Mouse (Mus musculus) gastrocnemius, adult 18-20 months (tissue): ENCODE results near the gene Myl12a. TPM values are rescaled to one million over a fixed set of nuclear protein-coding genes. Genes with fewer than 3 reads are reported as not detected.

ENCODE experiments used
- DNase-seq: peaks from one replicate; pipeline ENCODE4 v3.0.0; 2021; ENCODE audit warnings: low spot score
- long read RNA-seq, 2 experiments: library from polyadenylated mRNA; stranded (forward); transcript quantifications; one replicate each; pipeline ENCODE4 v2.0.0; 2021
- total RNA-seq, 2 experiments: library from RNA; stranded (reverse); gene quantifications; 2 replicates each; pipeline ENCODE4 v1.2.3; 2021

The Myl12a gene
- 100 to 1,000 TPM; 404 to 553 TPM for total RNA-seq
- long read RNA-seq, experiment 1, transcript Myl12a-206 (4 exons, 1,937 nt) = major isoform, 198 of 252 reads
- long read RNA-seq, experiment 1, transcript Myl12a-201 (4 exons, 980 nt) = minor isoform, 32 of 252 reads
- long read RNA-seq, experiment 1, partial matches to known transcripts = 6 of 252 reads
- long read RNA-seq, experiment 1, other reads (novel, unspliced or antisense) = 15 of 252 reads
- long read RNA-seq, experiment 2, transcript Myl12a-206 (4 exons, 1,937 nt) = major isoform, 153 of 321 reads
- long read RNA-seq, experiment 2, transcript Myl12a-201 (4 exons, 980 nt) = minor isoform, 129 of 321 reads
- long read RNA-seq, experiment 2, partial matches to known transcripts = 5 of 321 reads
- long read RNA-seq, experiment 2, other reads (novel, unspliced or antisense) = 34 of 321 reads

- no peak for DNase-seq
Measured at GRCm38 (mm10) chr17:71002744-71003094, at the start of gene Myl12a. TSS of gene Myl12a (minus strand) at chr17:71002878.

GRCm38 (mm10) chr17:71049292-71049691 is 46.6 kb upstream of the Myl12a start:
- DNase-seq = no peak

DNA sequence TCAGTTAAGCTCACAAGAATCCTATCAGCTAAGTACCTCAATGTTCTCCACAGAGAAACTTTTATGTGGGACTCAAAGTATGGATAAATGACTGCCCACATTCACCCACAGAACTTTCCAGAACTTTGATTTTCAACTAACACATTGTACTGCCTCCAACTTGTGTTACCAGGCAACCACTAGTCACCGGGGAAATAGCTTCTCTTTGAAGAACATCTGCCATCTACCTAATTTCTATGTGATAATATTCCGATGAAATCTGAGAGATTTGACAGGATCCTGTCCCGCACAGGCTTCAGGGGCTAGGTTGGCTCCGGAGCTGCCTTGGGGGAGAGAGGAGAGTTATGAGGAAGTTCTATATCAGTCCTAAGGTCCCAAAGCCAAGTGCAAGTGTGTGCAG is 44.2 kb upstream of the Myl12a start:
- DNase-seq = no peak

DNA sequence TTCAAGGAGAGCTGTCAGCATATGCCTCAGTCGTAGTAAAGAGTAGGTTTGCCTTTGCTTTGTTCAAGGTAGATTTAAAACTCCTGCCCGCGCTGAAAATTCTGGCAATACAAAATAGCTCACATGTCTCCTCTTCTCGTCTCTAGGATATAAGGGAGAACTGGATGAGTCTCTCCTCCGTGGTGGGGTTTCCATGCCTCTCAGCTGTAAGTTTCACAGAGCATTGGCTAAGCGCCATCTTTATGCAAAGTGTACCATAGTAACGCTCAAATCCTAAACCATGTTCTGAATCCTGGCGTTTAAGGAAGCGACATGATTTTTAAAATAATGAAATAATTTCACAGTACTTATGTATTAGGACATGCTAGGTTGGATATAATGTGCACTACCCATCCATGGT is 42.9 kb upstream of the Myl12a start:
- DNase-seq = no peak

DNA sequence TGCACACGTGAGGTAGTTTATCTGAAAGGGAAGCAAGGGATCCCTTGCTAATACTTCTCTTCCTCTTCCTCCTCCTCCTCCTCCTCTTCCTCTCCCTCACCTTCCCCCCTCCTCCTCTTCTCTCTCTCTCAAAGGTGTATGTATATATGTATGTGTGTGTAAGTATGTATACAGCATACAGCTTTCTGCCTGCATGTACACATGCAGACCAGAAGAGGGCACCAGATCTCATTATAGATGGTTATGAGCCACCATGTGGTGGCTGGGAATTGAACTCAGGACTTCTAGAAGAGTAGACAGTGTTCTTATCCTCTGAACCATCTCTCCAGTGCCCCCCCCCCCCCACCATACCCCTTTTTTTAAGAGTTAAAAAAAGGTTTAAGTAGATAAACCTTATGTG is 40.0 kb upstream of the Myl12a start:
- DNase-seq = no peak

- DNase-seq = no peak
Measured at GRCm38 (mm10) chr17:71040582-71040880, 37.9 kb upstream of the Myl12a start.

DNA sequence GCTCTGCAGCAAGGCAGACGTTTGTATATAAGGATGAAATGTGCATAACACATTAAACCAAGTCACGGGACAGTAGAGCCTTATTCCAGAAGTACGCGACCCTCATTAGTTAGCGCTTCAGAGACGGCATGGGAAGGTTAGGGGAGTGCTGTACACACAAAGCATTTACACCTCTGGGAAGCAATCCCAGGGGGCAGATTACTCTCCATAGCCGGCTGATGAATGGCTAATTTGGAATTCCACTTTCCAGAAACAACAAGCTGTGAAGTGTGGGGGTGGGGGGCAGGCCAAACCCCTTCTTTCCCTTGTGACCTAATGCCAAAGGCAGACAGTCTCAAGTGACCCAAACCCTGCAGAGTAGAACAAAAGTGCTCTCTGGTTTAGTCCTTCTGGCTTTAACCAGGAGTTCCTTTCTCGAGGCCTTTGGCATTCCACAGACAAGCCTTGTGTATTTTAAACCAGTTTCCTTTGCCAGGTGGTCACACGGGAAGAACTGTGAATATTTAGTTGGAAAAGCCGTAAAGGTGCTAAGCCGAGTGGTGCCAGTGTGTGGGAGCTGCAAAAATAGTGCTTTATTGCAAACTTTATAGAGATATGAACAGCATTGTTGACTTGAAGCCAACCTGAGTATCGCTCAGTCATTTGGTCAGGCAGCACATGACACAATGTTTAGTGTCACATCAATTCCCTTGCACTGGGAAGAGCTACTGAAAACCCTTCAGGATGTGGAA is 37.3 kb upstream of the Myl12a start:
- DNase-seq = no peak

GRCm38 (mm10) chr17:71038812-71039211 is 36.1 kb upstream of the Myl12a start:
- DNase-seq = peak; percentile 88

GRCm38 (mm10) chr17:71037188-71037587 is 34.5 kb upstream of the Myl12a start:
- DNase-seq = no peak

DNA sequence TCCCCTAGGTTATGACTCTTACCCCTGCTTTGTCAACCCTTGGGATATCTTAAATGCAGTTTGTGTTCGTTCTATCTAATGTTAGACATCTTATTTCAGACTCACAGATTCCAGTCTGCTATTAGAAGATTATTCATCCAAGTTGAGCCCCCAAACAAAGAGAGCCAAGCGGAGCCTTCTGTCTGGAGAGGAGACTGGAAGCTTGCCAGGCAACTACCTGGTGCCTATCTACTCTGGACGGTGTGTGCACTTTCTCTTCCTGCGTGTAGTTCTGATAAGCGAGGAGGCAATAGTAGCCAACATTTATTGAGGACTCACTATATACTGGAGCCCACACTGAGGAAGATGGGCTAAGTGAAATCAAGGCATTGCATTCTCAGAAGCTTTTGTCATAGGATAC is 31.8 kb upstream of the Myl12a start:
- DNase-seq = no peak

GRCm38 (mm10) chr17:71032719-71033118 is 30.0 kb upstream of the Myl12a start:
- DNase-seq = peak; percentile 61

DNA sequence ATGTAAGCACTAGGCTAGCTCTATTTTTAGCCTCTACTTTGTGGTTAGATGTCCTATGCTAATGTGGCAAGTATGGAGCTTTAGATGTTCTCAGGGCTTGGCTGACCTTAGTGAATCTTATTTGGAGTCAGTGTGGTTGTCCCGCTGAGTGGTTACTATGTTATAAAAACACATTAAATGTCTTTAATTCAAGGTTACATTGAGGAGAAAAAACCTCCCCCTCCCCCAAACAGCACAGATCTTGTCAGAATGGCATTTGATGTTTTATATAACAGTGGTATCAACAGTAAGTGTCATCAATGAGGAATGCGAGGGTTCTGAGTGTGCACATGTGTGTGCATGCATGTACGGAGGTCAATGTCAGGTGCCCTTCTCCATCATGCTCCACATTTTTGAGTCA is 24.5 kb upstream of the Myl12a start:
- no peak for DNase-seq

GRCm38 (mm10) chr17:71025922-71026321 is 23.2 kb upstream of the Myl12a start:
- DNase-seq = peak; percentile 73

GRCm38 (mm10) chr17:71024071-71024470 is 21.4 kb upstream of the Myl12a start:
- no peak for DNase-seq

DNA sequence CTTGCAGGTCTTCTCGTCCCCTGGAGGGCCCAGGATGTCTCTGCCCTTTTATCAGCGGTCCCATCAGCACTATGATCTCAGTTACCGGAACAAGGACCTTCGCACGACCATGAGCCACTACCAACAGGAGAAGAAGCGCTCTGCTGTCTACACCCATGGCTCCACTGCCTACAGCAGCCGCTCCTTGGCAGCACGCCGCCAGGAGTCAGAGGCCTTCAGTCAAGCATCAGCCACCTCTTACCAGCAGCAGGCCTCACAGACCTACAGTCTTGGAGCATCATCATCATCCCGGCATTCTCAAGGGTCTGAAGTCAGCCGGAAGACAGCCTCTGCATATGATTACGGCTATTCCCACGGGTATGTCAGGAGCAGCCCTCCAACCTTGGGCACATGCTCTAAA is 20.2 kb upstream of the Myl12a start:
- DNase-seq = no peak

- no peak for DNase-seq
Measured at GRCm38 (mm10) chr17:71019860-71020259, 17.2 kb upstream of the Myl12a start.

- peak; percentile 69 for DNase-seq
Measured at GRCm38 (mm10) chr17:71019309-71019655, 16.6 kb upstream of the Myl12a start.

DNA sequence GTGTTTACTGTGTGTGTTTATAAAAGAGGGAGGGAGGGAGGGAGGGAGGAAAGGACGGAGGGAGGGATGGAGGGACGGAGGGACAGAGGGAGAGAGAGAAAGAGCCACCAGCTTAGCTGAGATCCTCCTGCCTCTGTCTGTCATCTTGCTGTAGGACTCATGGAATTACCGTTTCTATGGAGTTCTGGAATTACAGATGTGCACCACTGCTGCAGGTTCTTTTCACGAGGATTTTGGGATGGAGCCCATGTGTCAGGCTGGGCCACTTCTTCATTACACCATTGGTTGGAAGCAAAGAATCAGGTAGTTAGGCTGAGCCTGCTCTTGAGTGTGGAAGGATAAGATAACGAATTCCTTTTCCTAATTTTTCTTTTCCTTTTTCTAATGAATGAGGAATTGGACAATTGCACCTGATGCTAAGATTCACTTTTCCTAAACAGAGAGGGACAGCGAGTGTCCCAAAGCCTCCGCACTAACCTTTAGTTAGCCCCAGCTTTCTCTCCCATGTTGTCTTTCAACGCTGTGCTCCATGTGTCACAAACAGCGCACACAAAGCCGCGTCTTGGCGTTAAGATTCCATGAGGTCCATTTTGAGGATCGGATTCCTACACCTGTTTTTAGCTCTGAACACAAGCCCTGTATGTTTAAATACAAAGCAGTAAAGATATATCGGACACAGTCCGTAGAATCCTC is 16.1 kb upstream of the Myl12a start:
- DNase-seq = no peak

DNA sequence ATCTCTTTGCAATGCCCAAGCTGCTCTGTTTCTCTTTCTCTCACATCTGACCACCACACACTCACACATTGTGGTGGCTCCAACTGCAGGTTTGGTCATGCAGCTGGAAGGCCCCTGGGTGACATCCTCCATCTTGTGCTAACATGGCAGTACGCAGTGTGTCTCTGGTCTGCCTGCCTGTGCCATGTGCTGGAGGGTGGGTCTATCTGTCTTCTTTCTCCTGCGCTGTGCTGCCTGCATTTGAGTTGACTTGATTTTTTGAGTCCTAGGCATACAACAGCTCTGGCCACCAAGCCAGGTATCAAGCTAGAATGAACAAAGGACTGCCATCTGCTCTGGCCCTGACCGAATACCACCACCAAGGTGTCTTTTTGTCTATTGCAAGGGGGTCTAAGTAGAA is 15.5 kb upstream of the Myl12a start:
- no peak for DNase-seq

DNA sequence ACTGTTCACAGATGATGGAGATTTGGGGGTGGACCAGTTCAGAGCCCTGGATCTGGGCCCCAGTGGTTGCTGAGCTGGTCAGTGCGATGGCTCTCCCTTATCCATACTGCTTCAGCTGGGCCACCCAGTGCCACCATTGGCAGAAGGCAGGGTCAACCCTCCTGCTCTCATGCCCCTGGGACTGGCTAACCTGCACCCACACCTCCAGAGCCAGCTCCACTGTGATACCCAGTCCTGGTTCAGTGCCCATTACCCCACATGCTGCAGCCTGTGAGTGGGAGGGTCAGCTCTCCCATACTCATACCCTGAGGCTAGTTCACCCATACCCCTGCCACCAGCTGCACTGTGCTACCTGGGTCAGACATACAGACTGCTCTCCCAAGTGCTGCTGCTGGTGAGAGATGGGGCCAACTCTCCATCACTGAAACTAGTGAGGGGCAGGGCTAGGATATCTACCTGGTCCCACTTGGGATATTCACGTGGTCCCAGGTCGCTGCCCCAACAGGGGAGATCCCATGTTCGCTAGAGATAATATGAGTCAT is 14.8 kb upstream of the Myl12a start:
- DNase-seq = no peak

- DNase-seq = no peak
Measured at GRCm38 (mm10) chr17:71014911-71015310, 12.2 kb upstream of the Myl12a start.

GRCm38 (mm10) chr17:71013105-71013504 is 10.4 kb upstream of the Myl12a start:
- DNase-seq = no peak
